Mouse (Mus musculus) G1E (cell line): ENCODE results near the gene Cables2.

Experiments used
- CTCF ChIP-seq: IDR thresholded peaks from 2 replicates; pipeline ENCODE4 v1.5.1; 2012; ENCODE audit warnings: low read depth, low read length, inconsistent platforms, mixed read lengths
- GATA1 ChIP-seq: IDR thresholded peaks from 2 replicates; pipeline ENCODE4 v1.6.1; 2012; ENCODE audit warnings: borderline replicate concordance, low read length, inconsistent platforms, mixed read lengths

- no peak for TF ChIP-seq CTCF
- no peak for TF ChIP-seq GATA1
Measured at GRCm38 (mm10) chr2:180221051-180221450, 52.2 kb downstream of the Cables2 start.
